Mouse (Mus musculus) E14TG2a.4 (cell line): ENCODE data around the gene Atrnl1.

Experiments used
- CTCF ChIP-seq: conservative IDR thresholded peaks from 2 replicates; pipeline ENCODE4 v1.5.1; 2014; ENCODE audit warnings: low read length
- NANOG ChIP-seq: IDR thresholded peaks from 2 replicates; pipeline ENCODE4 v1.6.1; 2014; ENCODE audit warnings: borderline replicate concordance, low read length, mixed read lengths

GRCm38 (mm10) chr19:57561486-57561885 lies 49.3 kb upstream of the Atrnl1 start:
- TF ChIP-seq CTCF (no peak), NANOG (no peak)
